Mouse (Mus musculus) brown adipose tissue, adult 24 weeks (tissue): ENCODE results near the gene Coil. TPM values are rescaled to one million over a fixed set of nuclear protein-coding genes. Genes with fewer than 3 reads are reported as not detected.
A peak's percentile ranks its signal among the peaks of the same experiment; 100 is the strongest.

ENCODE experiments used
- H3K27ac ChIP-seq: fragments of 200-500 bp; replicated peaks from 2 replicates; pipeline ENCODE4 v1.5.1; 2012; ENCODE audit warnings: low read depth, mild to moderate bottlenecking, low read length
- H3K4me1 ChIP-seq: fragments of 200-500 bp; 2 replicates; pipeline ENCODE4 v1.6.1; 2012; ENCODE audit warnings: low read length, mixed read lengths; ENCODE audit not compliant: control insufficient read depth, insufficient read depth, insufficient read length
- H3K4me3 ChIP-seq: fragments of 200-500 bp; 2 replicates; pipeline ENCODE4 v1.5.1; 2012; ENCODE audit warnings: low read depth, mild to moderate bottlenecking, low read length, moderate library complexity; ENCODE audit not compliant: insufficient read depth
- polyA plus RNA-seq: library from polyadenylated mRNA; stranded (reverse); fragments of >200 nt; gene quantifications from 2 replicates; pipeline ENCODE4 v1.2.4, GENCODE M21; 2012; ENCODE audit not compliant: missing spikeins, insufficient read depth, insufficient read length

Gene Coil
- 2.4 and 3.0 TPM in 2 replicates for polyA plus RNA-seq

- Histone ChIP-seq H3K4me1 (peaks cover 4% of the 10 kb centered on the region; the same call in 1 of the 2 replicates), H3K4me3 (no peak within 1 kb of the TSS), H3K27ac (no peak within 1 kb of the TSS)
These were observed at the start of gene Coil for GRCm38 (mm10) chr11:88970202-88970732. Gene Coil (plus strand): TSS chr11:88970252.

- H3K27ac ChIP-seq = no peak overlapping the region
- no peaks in the 10 kb centered on the region for H3K4me1 ChIP-seq
- H3K4me3 ChIP-seq = no peak overlapping the region
These were observed 43.5 kb upstream of the Coil start for GRCm38 (mm10) chr11:88926566-88926965.

GRCm38 (mm10) chr11:88931692-88932530 is 38.1 kb upstream of the Coil start:
- Histone ChIP-seq H3K4me3 (no peak overlapping the region), H3K4me1 (no peaks in the 10 kb centered on the region; the same call in 1 of the 2 replicates), H3K27ac (peak overlapping the region; percentile 74)

GRCm38 (mm10) chr11:88933030-88933429 is 37.0 kb upstream of the Coil start:
- no peak overlapping the region for H3K4me3 ChIP-seq
- H3K4me1 ChIP-seq = no peaks in the 10 kb centered on the region; the same call in 1 of the 2 replicates
- no peak overlapping the region for H3K27ac ChIP-seq

- H3K4me3 ChIP-seq = no peak overlapping the region
- H3K4me1 ChIP-seq = no peaks in the 10 kb centered on the region; the same call in 1 of the 2 replicates
- H3K27ac ChIP-seq = no peak overlapping the region
These were observed 35.7 kb upstream of the Coil start for GRCm38 (mm10) chr11:88934089-88935000.

GRCm38 (mm10) chr11:88937886-88938285 is 32.2 kb upstream of the Coil start:
- no peaks in the 10 kb centered on the region for H3K4me1 ChIP-seq
- no peak overlapping the region for H3K4me3 ChIP-seq
- 0 out of 2 replicates have a peak overlapping the region, but pooled peaks have one; percentile 1 for H3K27ac ChIP-seq

- Histone ChIP-seq H3K4me3 (no peak overlapping the region), H3K27ac (no peak overlapping the region), H3K4me1 (no peaks in the 10 kb centered on the region)
These were observed 31.3 kb upstream of the Coil start for GRCm38 (mm10) chr11:88938770-88939169.

- Histone ChIP-seq H3K4me3 (no peak overlapping the region), H3K27ac (no peak overlapping the region), H3K4me1 (no peaks in the 10 kb centered on the region)
These were observed 30.4 kb upstream of the Coil start for GRCm38 (mm10) chr11:88939634-88940033.

- H3K4me3 ChIP-seq = no peak overlapping the region
- no peaks in the 10 kb centered on the region for H3K4me1 ChIP-seq
- H3K27ac ChIP-seq = no peak overlapping the region
These were observed 28.6 kb upstream of the Coil start for GRCm38 (mm10) chr11:88941489-88941888.

GRCm38 (mm10) chr11:88945971-88946585 is 24.0 kb upstream of the Coil start:
- H3K4me1 ChIP-seq = no peaks in the 10 kb centered on the region
- H3K4me3 ChIP-seq = no peak overlapping the region
- H3K27ac ChIP-seq = no peak overlapping the region

GRCm38 (mm10) chr11:88948896-88949295 is 21.2 kb upstream of the Coil start:
- Histone ChIP-seq H3K4me1 (no peaks in the 10 kb centered on the region; the same call in 1 of the 2 replicates), H3K27ac (no peak overlapping the region), H3K4me3 (no peak overlapping the region)

GRCm38 (mm10) chr11:88949802-88950639 is 20.0 kb upstream of the Coil start:
- Histone ChIP-seq H3K4me3 (no peak overlapping the region), H3K27ac (peak overlapping the region; percentile 39; the same call in 1 of the 2 replicates)

GRCm38 (mm10) chr11:88950640-88951250 is 19.3 kb upstream of the Coil start:
- no peaks in the 10 kb centered on the region; the same call in 1 of the 2 replicates for H3K4me1 ChIP-seq
- H3K4me3 ChIP-seq = no peak overlapping the region
- no peak overlapping the region; the same call in 1 of the 2 replicates for H3K27ac ChIP-seq

More at GRCm38 (mm10) chr11:88949802-88950639, 20.0 kb upstream of the Coil start:
- no peaks in the 10 kb centered on the region; the same call in 1 of the 2 replicates for H3K4me1 ChIP-seq
